Mouse (Mus musculus) stomach, embryonic 16.5 days (tissue): Measurements from ENCODE around the gene Map4. TPM values are rescaled to one million over a fixed set of nuclear protein-coding genes. Genes with fewer than 3 reads are reported as not detected.
A peak's percentile ranks its signal among the peaks of the same experiment; 100 is the strongest.

ENCODE experiments used
- ATAC-seq: fragments of 200-750 bp; cut with Nextera tagmentation; 2 replicates; pipeline ENCODE4 v1.8.0; 2017; ENCODE audit warnings: moderate number of reproducible peaks, moderate TSS enrichment; ENCODE audit not compliant: insufficient read depth, low FRiP score
- H3K27ac ChIP-seq: fragments of 300-500 bp; sonication (generic); 2 replicates; pipeline ENCODE4 v1.5.1; 2014; ENCODE audit warnings: low read length
- H3K27me3 ChIP-seq: fragments of 300-500 bp; sonication (generic); 2 replicates; pipeline ENCODE4 v1.6.1; 2014; ENCODE audit warnings: low read length, control low read depth, mixed read lengths; ENCODE audit not compliant: control insufficient read depth, insufficient read depth
- H3K36me3 ChIP-seq: fragments of 300-500 bp; sonication (generic); 2 replicates; pipeline ENCODE4 v1.6.1; 2014; ENCODE audit warnings: low read length; ENCODE audit not compliant: control insufficient read depth, insufficient read depth
- H3K4me1 ChIP-seq: fragments of 300-500 bp; sonication (generic); 2 replicates; pipeline ENCODE4 v1.6.1; 2014; ENCODE audit warnings: low read length, control low read depth, mixed read lengths; ENCODE audit not compliant: control insufficient read depth, insufficient read depth
- H3K4me2 ChIP-seq: fragments of 300-500 bp; sonication (generic); 2 replicates; pipeline ENCODE4 v1.6.1; 2014; ENCODE audit warnings: low read depth, low read length, mixed read lengths
- H3K4me3 ChIP-seq: fragments of 300-500 bp; sonication (generic); replicated peaks from 2 replicates; pipeline ENCODE4 v1.5.1; 2014; ENCODE audit warnings: mild to moderate bottlenecking, low read length
- H3K9ac ChIP-seq: fragments of 300-500 bp; sonication (generic); 2 replicates; pipeline ENCODE4 v1.6.1; 2014; ENCODE audit warnings: low read length
- H3K9me3 ChIP-seq: fragments of 300-500 bp; sonication (generic); replicated peaks from 2 replicates; pipeline ENCODE4 v1.6.1; 2016; ENCODE audit warnings: low read length, control low read depth; ENCODE audit not compliant: control insufficient read depth
- WGBS: fragments of 180-500 bp; shearing (Covaris S2); extraction: QIAGEN DNeasy Blood & Tissue Kit; methylation state at CpG from one replicate; pipeline ENCODE4 v1.1.7; 2014; 5-methylcytosine and 5-hydroxymethylcytosine counted together
- polyA plus RNA-seq: library from polyadenylated mRNA; unstranded; fragments of >200 nt; fragmentation: Nextera tagmentation; extraction: Ambion mirVana; gene quantifications from 2 replicates; pipeline ENCODE4 v1.2.1, GENCODE M21; 2015

The Map4 gene
- polyA plus RNA-seq, 1 experiment from 2014 or later, result 73.2 TPM

- no peak for ATAC-seq
- 49% methylated on average over 2 of the region's 2 CpGs for WGBS
- H3K4me3 ChIP-seq, result no peak overlapping the region
- no peaks in the 10 kb centered on the region for H3K27me3 ChIP-seq
- no peak overlapping the region for H3K4me2 ChIP-seq
- H3K9ac ChIP-seq, result no peak overlapping the region
- peak overlapping the region; percentile 41; the same call in 1 of the 2 replicates for H3K27ac ChIP-seq
- no peaks in the 10 kb centered on the region for H3K9me3 ChIP-seq
- H3K4me1 ChIP-seq, result peaks cover 4% of the 10 kb centered on the region
- H3K36me3 ChIP-seq, result peaks cover 5% of the 10 kb centered on the region; the same call in 1 of the 2 replicates
Observed at GRCm38 (mm10) chr9:109898027-109898426, 33.2 kb upstream of the Map4 start.

- no peak overlapping the region for H3K9ac ChIP-seq
- ATAC-seq, result no peak
- H3K36me3 ChIP-seq, result no peaks in the 10 kb centered on the region
- H3K4me1 ChIP-seq, result peaks cover 2% of the 10 kb centered on the region
- no peak overlapping the region for H3K4me3 ChIP-seq
- WGBS, result 53% methylated on average over 10 of the region's 15 CpGs
- H3K9me3 ChIP-seq, result no peaks in the 10 kb centered on the region
- no peaks in the 10 kb centered on the region for H3K27me3 ChIP-seq
- no peak overlapping the region for H3K4me2 ChIP-seq
- H3K27ac ChIP-seq, result 0 out of 2 replicates have a peak overlapping the region, but pooled peaks have one; percentile 17
Observed at GRCm38 (mm10) chr9:109899361-109899760, 31.9 kb upstream of the Map4 start.

GRCm38 (mm10) chr9:109899774-109900173 lies 31.5 kb upstream of the Map4 start:
- Histone ChIP-seq H3K9me3 (no peaks in the 10 kb centered on the region), H3K4me3 (no peak overlapping the region), H3K9ac (no peak overlapping the region), H3K4me1 (no peaks in the 10 kb centered on the region; the same call in 1 of the 2 replicates), H3K4me2 (no peak overlapping the region), H3K27me3 (no peaks in the 10 kb centered on the region), H3K27ac (0 out of 2 replicates have a peak overlapping the region, but pooled peaks have one; percentile 17), H3K36me3 (no peaks in the 10 kb centered on the region)
- WGBS, result 62% methylated on average over 8 of the region's 8 CpGs
- no peak for ATAC-seq

- Histone ChIP-seq H3K4me1 (no peaks in the 10 kb centered on the region; the same call in 1 of the 2 replicates), H3K9ac (no peak overlapping the region), H3K9me3 (no peaks in the 10 kb centered on the region), H3K4me2 (no peak overlapping the region), H3K27me3 (no peaks in the 10 kb centered on the region), H3K27ac (no peak overlapping the region), H3K4me3 (no peak overlapping the region), H3K36me3 (no peaks in the 10 kb centered on the region)
- whole genome bisulfite sequencing, result 80% methylated on average over 3 of the region's 3 CpGs
- peak; percentile 66; the same call in 1 of the 2 replicates for ATAC-seq
Observed at GRCm38 (mm10) chr9:109900604-109901003, 30.7 kb upstream of the Map4 start.

GRCm38 (mm10) chr9:109902246-109902645 lies 29.0 kb upstream of the Map4 start:
- WGBS, result 49% methylated on average over 4 of the region's 4 CpGs
- Histone ChIP-seq H3K4me2 (no peak overlapping the region), H3K9me3 (no peaks in the 10 kb centered on the region), H3K27me3 (no peaks in the 10 kb centered on the region), H3K36me3 (no peaks in the 10 kb centered on the region), H3K4me3 (no peak overlapping the region), H3K27ac (no peak overlapping the region), H3K4me1 (no peaks in the 10 kb centered on the region; the same call in 1 of the 2 replicates), H3K9ac (no peak overlapping the region)
- no peak for ATAC-seq

GRCm38 (mm10) chr9:109902740-109903139 lies 28.5 kb upstream of the Map4 start:
- ATAC-seq, result no peak
- 65% methylated on average over 5 of the region's 5 CpGs for WGBS
- no peak overlapping the region for H3K9ac ChIP-seq
- no peak overlapping the region for H3K4me3 ChIP-seq
- no peaks in the 10 kb centered on the region for H3K9me3 ChIP-seq
- no peak overlapping the region for H3K4me2 ChIP-seq
- no peaks in the 10 kb centered on the region for H3K27me3 ChIP-seq
- no peaks in the 10 kb centered on the region; the same call in 1 of the 2 replicates for H3K4me1 ChIP-seq
- no peak overlapping the region for H3K27ac ChIP-seq
- H3K36me3 ChIP-seq, result no peaks in the 10 kb centered on the region

GRCm38 (mm10) chr9:109907300-109907699 lies 24.0 kb upstream of the Map4 start:
- 37% methylated on average over 8 of the region's 8 CpGs for WGBS
- H3K4me1 ChIP-seq, result no peaks in the 10 kb centered on the region
- no peak overlapping the region for H3K27ac ChIP-seq
- H3K27me3 ChIP-seq, result no peaks in the 10 kb centered on the region
- H3K4me3 ChIP-seq, result no peak overlapping the region
- no peak overlapping the region for H3K4me2 ChIP-seq
- peak; percentile 53; the same call in 1 of the 2 replicates for ATAC-seq
- H3K9ac ChIP-seq, result no peak overlapping the region
- H3K9me3 ChIP-seq, result no peaks in the 10 kb centered on the region
- H3K36me3 ChIP-seq, result no peaks in the 10 kb centered on the region

- H3K4me2 ChIP-seq, result no peak overlapping the region
- ATAC-seq, result no peak
- no peak overlapping the region for H3K9ac ChIP-seq
- H3K36me3 ChIP-seq, result no peaks in the 10 kb centered on the region
- no peak overlapping the region for H3K4me3 ChIP-seq
- H3K27ac ChIP-seq, result no peak overlapping the region
- H3K9me3 ChIP-seq, result no peaks in the 10 kb centered on the region
- H3K4me1 ChIP-seq, result no peaks in the 10 kb centered on the region
- H3K27me3 ChIP-seq, result no peaks in the 10 kb centered on the region
- WGBS, result 68% methylated on average over 6 of the region's 6 CpGs
Observed at GRCm38 (mm10) chr9:109907774-109908465, 23.3 kb upstream of the Map4 start.

GRCm38 (mm10) chr9:109909102-109909501 lies 22.2 kb upstream of the Map4 start:
- no peak for ATAC-seq
- no peak overlapping the region for H3K4me3 ChIP-seq
- H3K4me1 ChIP-seq, result no peaks in the 10 kb centered on the region
- H3K9ac ChIP-seq, result no peak overlapping the region
- H3K27me3 ChIP-seq, result no peaks in the 10 kb centered on the region
- no peaks in the 10 kb centered on the region for H3K9me3 ChIP-seq
- no peak overlapping the region for H3K27ac ChIP-seq
- H3K4me2 ChIP-seq, result no peak overlapping the region
- H3K36me3 ChIP-seq, result no peaks in the 10 kb centered on the region
- 76% methylated on average over 8 of the region's 8 CpGs for WGBS
